Mouse (Mus musculus): ENCODE measurements around the gene Shisal2b. TPM values are rescaled to one million over a fixed set of nuclear protein-coding genes. Genes with fewer than 3 reads are reported as not detected.

The Shisal2b gene
- polyA plus RNA-seq, 1 experiment from 2014 or later = 0.55 TPM

GRCm38 (mm10) chr13:104822411-104822838, 41.3 kb downstream of the Shisal2b start:
- Histone ChIP-seq H3K27ac (ENCODE audit: low read length) (no peak overlapping the region), H3K4me1 (ENCODE audit: control insufficient read depth, insufficient read depth, low read length) (0 out of 2 replicates have a peak, but pooled peaks cover 6% of the 10 kb centered on the region), H3K36me3 (ENCODE audit: control insufficient read depth, insufficient read depth, low read length) (no peaks in the 10 kb centered on the region; the same call in 1 of the 2 replicates), H3K4me2 (replicated peaks; ENCODE audit: low read depth, low read length) (no peak overlapping the region), H3K9me3 (ENCODE audit: control insufficient read depth, low read depth, low read length) (no peaks in the 10 kb centered on the region; the same call in 1 of the 2 replicates), H3K9ac (replicated peaks; ENCODE audit: low read depth, low read length) (no peak overlapping the region), H3K27me3 (ENCODE audit: control insufficient read depth, insufficient read depth, low read length) (no peaks in the 10 kb centered on the region), H3K4me3 (ENCODE audit: low read depth, low read length) (no peak overlapping the region)
- WGBS = 30% methylated on average over 8 of the region's 8 CpGs
- ATAC-seq (ENCODE audit: insufficient number of reproducible peaks, insufficient read depth, low FRiP score, low read depth) = 0 out of 2 replicates have a peak, but pooled peaks have one; percentile 28

GRCm38 (mm10) chr13:104821908-104822307, 41.8 kb downstream of the Shisal2b start:
- no peak overlapping the region for H3K4me2 ChIP-seq (replicated peaks; ENCODE audit: low read depth, low read length)
- no peak overlapping the region for H3K4me3 ChIP-seq (ENCODE audit: low read depth, low read length)
- H3K4me1 ChIP-seq (ENCODE audit: control insufficient read depth, insufficient read depth, low read length) = 0 out of 2 replicates have a peak, but pooled peaks cover 6% of the 10 kb centered on the region
- H3K9me3 ChIP-seq (ENCODE audit: control insufficient read depth, low read depth, low read length) = no peaks in the 10 kb centered on the region
- H3K27ac ChIP-seq (ENCODE audit: low read length) = no peak overlapping the region
- no peaks in the 10 kb centered on the region for H3K27me3 ChIP-seq (ENCODE audit: control insufficient read depth, insufficient read depth, low read length)
- ATAC-seq (ENCODE audit: insufficient number of reproducible peaks, insufficient read depth, low FRiP score, low read depth) = no peak
- H3K36me3 ChIP-seq (ENCODE audit: control insufficient read depth, insufficient read depth, low read length) = no peaks in the 10 kb centered on the region; the same call in 1 of the 2 replicates
- WGBS = 89% methylated on average over 1 of the region's 1 CpGs
- no peak overlapping the region for H3K9ac ChIP-seq (replicated peaks; ENCODE audit: low read depth, low read length)

DNA sequence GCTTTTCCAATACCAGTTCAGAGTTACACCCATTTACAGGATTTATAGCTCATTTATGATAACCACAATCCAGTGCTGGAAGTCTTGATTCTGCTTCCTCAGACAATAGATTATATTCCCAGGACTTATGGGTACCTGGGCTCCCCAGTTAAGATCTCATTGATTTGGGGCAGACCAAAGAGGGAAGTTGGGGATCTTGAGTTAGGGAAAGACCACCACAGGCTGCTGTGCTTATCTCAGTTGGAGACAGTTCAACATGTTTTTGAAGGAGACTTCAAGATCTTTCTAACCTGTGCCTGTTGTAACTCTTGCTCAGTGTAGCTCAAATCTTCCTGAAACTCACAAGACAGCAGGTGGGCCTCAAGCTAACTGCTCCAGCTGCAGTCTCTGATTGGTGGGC, 42.5 kb downstream of the Shisal2b start:
- Histone ChIP-seq H3K27ac (ENCODE audit: low read length) (no peak overlapping the region), H3K27me3 (ENCODE audit: control insufficient read depth, insufficient read depth, low read length) (no peaks in the 10 kb centered on the region), H3K9ac (replicated peaks; ENCODE audit: low read depth, low read length) (no peak overlapping the region), H3K9me3 (ENCODE audit: control insufficient read depth, low read depth, low read length) (no peaks in the 10 kb centered on the region), H3K36me3 (ENCODE audit: control insufficient read depth, insufficient read depth, low read length) (no peaks in the 10 kb centered on the region; the same call in 1 of the 2 replicates), H3K4me3 (ENCODE audit: low read depth, low read length) (no peak overlapping the region), H3K4me1 (ENCODE audit: control insufficient read depth, insufficient read depth, low read length) (0 out of 2 replicates have a peak, but pooled peaks cover 6% of the 10 kb centered on the region), H3K4me2 (replicated peaks; ENCODE audit: low read depth, low read length) (no peak overlapping the region)
- no peak for ATAC-seq (ENCODE audit: insufficient number of reproducible peaks, insufficient read depth, low FRiP score, low read depth)

DNA sequence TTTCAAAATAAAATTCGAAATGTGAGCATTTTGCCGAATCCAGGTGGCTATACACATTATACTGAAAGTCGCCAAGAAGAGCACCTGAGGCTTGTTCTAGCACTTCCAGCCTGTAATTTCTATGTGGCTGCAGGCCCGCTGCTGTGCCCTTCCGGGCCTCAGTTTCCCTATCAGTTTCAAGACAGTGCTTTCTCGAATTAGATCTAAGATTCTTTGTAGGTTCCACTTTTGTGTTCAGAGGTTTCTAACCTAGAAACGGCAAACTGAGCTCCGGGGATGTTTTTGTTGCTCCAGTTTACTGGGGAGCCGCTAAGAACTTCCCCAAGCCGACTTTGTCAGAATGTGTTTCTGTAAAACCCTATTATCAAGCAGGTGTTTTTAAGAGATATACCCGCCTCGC, 46.0 kb downstream of the Shisal2b start:
- no peak overlapping the region for H3K27ac ChIP-seq (ENCODE audit: low read length)
- 50% methylated on average over 12 of the region's 12 CpGs for WGBS
- peak overlapping the region; percentile 70 for H3K9ac ChIP-seq (replicated peaks; ENCODE audit: low read depth, low read length)
- H3K9me3 ChIP-seq (ENCODE audit: control insufficient read depth, low read depth, low read length) = no peaks in the 10 kb centered on the region
- H3K4me1 ChIP-seq (ENCODE audit: control insufficient read depth, insufficient read depth, low read length) = 0 out of 2 replicates have a peak, but pooled peaks cover 6% of the 10 kb centered on the region
- H3K36me3 ChIP-seq (ENCODE audit: control insufficient read depth, insufficient read depth, low read length) = no peaks in the 10 kb centered on the region
- H3K4me3 ChIP-seq (ENCODE audit: low read depth, low read length) = peak overlapping the region; percentile 79
- peak overlapping the region; percentile 67 for H3K4me2 ChIP-seq (replicated peaks; ENCODE audit: low read depth, low read length)
- H3K27me3 ChIP-seq (ENCODE audit: control insufficient read depth, insufficient read depth, low read length) = no peaks in the 10 kb centered on the region
- no peak for ATAC-seq (ENCODE audit: insufficient number of reproducible peaks, insufficient read depth, low FRiP score, low read depth)

- under 1% methylated on average over 50 of the region's 50 CpGs for WGBS
- H3K9ac ChIP-seq (replicated peaks; ENCODE audit: low read depth, low read length) = peak within 1 kb of the TSS; percentile 70
- no peaks in the 10 kb centered on the region for H3K36me3 ChIP-seq (ENCODE audit: control insufficient read depth, insufficient read depth, low read length)
- peak within 1 kb of the TSS; percentile 67 for H3K4me2 ChIP-seq (replicated peaks; ENCODE audit: low read depth, low read length)
- H3K4me1 ChIP-seq (ENCODE audit: control insufficient read depth, insufficient read depth, low read length) = 0 out of 2 replicates have a peak, but pooled peaks cover 3% of the 10 kb centered on the region
- H3K27ac ChIP-seq (ENCODE audit: low read length) = peak within 1 kb of the TSS; percentile 80
- no peaks in the 10 kb centered on the region for H3K9me3 ChIP-seq (ENCODE audit: control insufficient read depth, low read depth, low read length)
- peak within 1 kb of the TSS; percentile 79 for H3K4me3 ChIP-seq (ENCODE audit: low read depth, low read length)
- no peaks in the 10 kb centered on the region for H3K27me3 ChIP-seq (ENCODE audit: control insufficient read depth, insufficient read depth, low read length)
- ATAC-seq (ENCODE audit: insufficient number of reproducible peaks, insufficient read depth, low FRiP score, low read depth) = peak; percentile 93
Observed at GRCm38 (mm10) chr13:104816635-104817571, 46.8 kb downstream of the Shisal2b start, which contains the start of gene Cwc27. Cwc27 (minus strand) TSS chr13:104817142.

DNA sequence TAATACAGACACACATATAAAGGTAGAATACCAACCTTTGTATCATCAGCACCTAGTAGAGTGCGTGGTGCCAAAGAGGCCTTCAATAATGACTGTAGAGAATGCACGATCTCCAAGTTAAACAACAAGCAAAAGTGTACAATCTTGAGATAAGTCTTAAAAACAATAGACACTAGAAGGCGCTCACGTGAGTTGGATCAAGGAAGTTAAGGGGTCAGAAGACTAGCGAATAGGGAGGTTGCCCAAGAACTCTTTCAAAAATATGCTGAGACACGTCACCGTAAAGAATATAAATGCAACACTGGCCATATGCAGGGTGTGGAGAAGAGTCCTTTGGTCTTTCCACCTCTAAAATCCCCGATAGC, 47.4 kb downstream of the Shisal2b start:
- Histone ChIP-seq H3K36me3 (ENCODE audit: control insufficient read depth, insufficient read depth, low read length) (no peaks in the 10 kb centered on the region), H3K4me1 (ENCODE audit: control insufficient read depth, insufficient read depth, low read length) (0 out of 2 replicates have a peak, but pooled peaks cover 3% of the 10 kb centered on the region), H3K9ac (replicated peaks; ENCODE audit: low read depth, low read length) (peak overlapping the region; percentile 70), H3K27ac (ENCODE audit: low read length) (peak overlapping the region; percentile 80; the same call in 1 of the 2 replicates), H3K4me3 (ENCODE audit: low read depth, low read length) (peak overlapping the region; percentile 79), H3K9me3 (ENCODE audit: control insufficient read depth, low read depth, low read length) (no peaks in the 10 kb centered on the region), H3K4me2 (replicated peaks; ENCODE audit: low read depth, low read length) (peak overlapping the region; percentile 67), H3K27me3 (ENCODE audit: control insufficient read depth, insufficient read depth, low read length) (no peaks in the 10 kb centered on the region)
- no peak; the same call in 1 of the 2 replicates for ATAC-seq (ENCODE audit: insufficient number of reproducible peaks, insufficient read depth, low FRiP score, low read depth)
- WGBS = 5% methylated on average over 8 of the region's 8 CpGs

DNA sequence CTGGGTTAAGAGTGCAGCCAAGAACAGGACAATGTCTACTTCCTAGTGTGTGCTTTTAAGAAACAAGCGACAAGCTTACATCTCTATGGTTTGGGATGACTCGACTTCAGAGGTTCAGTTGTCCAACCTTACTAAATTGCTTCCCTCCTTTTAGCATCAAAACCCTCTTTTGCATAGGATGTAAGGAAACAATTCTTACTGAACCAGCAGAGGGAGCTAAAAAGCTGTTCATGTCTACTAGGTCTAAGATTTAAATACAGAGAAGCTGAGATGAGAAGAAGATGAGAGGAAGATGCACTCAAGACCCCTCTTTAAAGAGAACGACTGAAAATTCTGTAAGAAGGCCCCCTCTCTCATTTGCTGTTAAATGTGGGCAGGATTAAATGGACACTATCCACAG, 58.0 kb downstream of the Shisal2b start:
- H3K4me3 ChIP-seq (ENCODE audit: low read depth, low read length) = no peak overlapping the region
- no peak overlapping the region for H3K27ac ChIP-seq (ENCODE audit: low read length)
- H3K4me1 ChIP-seq (ENCODE audit: control insufficient read depth, insufficient read depth, low read length) = no peaks in the 10 kb centered on the region
- H3K36me3 ChIP-seq (ENCODE audit: control insufficient read depth, insufficient read depth, low read length) = peaks cover 27% of the 10 kb centered on the region
- no peak overlapping the region for H3K9ac ChIP-seq (replicated peaks; ENCODE audit: low read depth, low read length)
- no peak overlapping the region for H3K4me2 ChIP-seq (replicated peaks; ENCODE audit: low read depth, low read length)
- H3K9me3 ChIP-seq (ENCODE audit: control insufficient read depth, low read depth, low read length) = no peaks in the 10 kb centered on the region
- H3K27me3 ChIP-seq (ENCODE audit: control insufficient read depth, insufficient read depth, low read length) = no peaks in the 10 kb centered on the region
- no peak for ATAC-seq (ENCODE audit: insufficient number of reproducible peaks, insufficient read depth, low FRiP score, low read depth)
- 61% methylated on average over 3 of the region's 3 CpGs for WGBS

GRCm38 (mm10) chr13:104799566-104800182, 64.0 kb downstream of the Shisal2b start:
- ATAC-seq (ENCODE audit: insufficient number of reproducible peaks, insufficient read depth, low FRiP score, low read depth) = no peak
- Histone ChIP-seq H3K27me3 (ENCODE audit: control insufficient read depth, insufficient read depth, low read length) (no peaks in the 10 kb centered on the region), H3K36me3 (ENCODE audit: control insufficient read depth, insufficient read depth, low read length) (peaks cover 22% of the 10 kb centered on the region; the same call in 1 of the 2 replicates), H3K27ac (ENCODE audit: low read length) (no peak overlapping the region), H3K9ac (replicated peaks; ENCODE audit: low read depth, low read length) (no peak overlapping the region), H3K4me3 (ENCODE audit: low read depth, low read length) (no peak overlapping the region), H3K9me3 (ENCODE audit: control insufficient read depth, low read depth, low read length) (no peaks in the 10 kb centered on the region), H3K4me1 (ENCODE audit: control insufficient read depth, insufficient read depth, low read length) (no peaks in the 10 kb centered on the region), H3K4me2 (replicated peaks; ENCODE audit: low read depth, low read length) (no peak overlapping the region)
- WGBS = 75% methylated on average over 7 of the region's 7 CpGs

Measured in stomach, embryonic 14.5 days (tissue).